Mouse (Mus musculus) 416B (cell line): ENCODE results near the gene Ranbp1.
"Not testable (repeated sequence)": the region's sequence is repeated elsewhere in the genome, so short reads cannot be mapped to it uniquely, and the experiment has no call there.

Experiments used
- DNase-seq: peaks from one replicate; pipeline ENCODE4 v3.0.0; 2011; ENCODE audit warnings: low read depth

The Ranbp1 gene

GRCm38 (mm10) chr16:18202061-18202460, 46.5 kb downstream of the Ranbp1 start:
- peak; percentile 51 for DNase-seq

GRCm38 (mm10) chr16:18201620-18202019, 46.9 kb downstream of the Ranbp1 start:
- DNase-seq, result no peak

- no peak for DNase-seq
Measured at GRCm38 (mm10) chr16:18200062-18200461, 48.5 kb downstream of the Ranbp1 start.

GRCm38 (mm10) chr16:18198365-18199098, 50.0 kb downstream of the Ranbp1 start:
- no peak for DNase-seq

- no peak for DNase-seq
Measured at GRCm38 (mm10) chr16:18197881-18198280, 50.7 kb downstream of the Ranbp1 start.

GRCm38 (mm10) chr16:18195561-18195960, 53.0 kb downstream of the Ranbp1 start:
- DNase-seq, result not testable (repeated sequence)

- DNase-seq, result peak; percentile 80
Measured at GRCm38 (mm10) chr16:18195068-18195467, 53.5 kb downstream of the Ranbp1 start.

GRCm38 (mm10) chr16:18194208-18194985, 54.1 kb downstream of the Ranbp1 start:
- DNase-seq, result no peak

- DNase-seq, result no peak
Measured at GRCm38 (mm10) chr16:18191006-18191405, 57.5 kb downstream of the Ranbp1 start.
